In genomic region chr9:56244336-56244735, GRCm38 (mm10) we compare ENCODE assay signal across 17 mouse cellular contexts.
"Had no signal": no experiment of that assay in that cellular context is flagged by ENCODE, and none has a peak within 500 bp of the region (broad histone marks: within the 10 kb centered on the region; RNA-seq: fewer than 3 reads in every experiment).

No protein-coding gene starts in this region.

- H3K27me3 ChIP-seq: kidney, embryonic 15.5 days; liver, embryonic 15.5 days; neural tube, embryonic 12.5 days; stomach, embryonic 15.5 days had no signal

- H3K36me3 ChIP-seq: liver, embryonic 15.5 days; stomach, embryonic 15.5 days had no signal

- DNase-seq: kidney, adult 18-20 months; kidney, postnatal 14 days; lung, embryonic 14.5 days; lung, postnatal 10 days; lung, postnatal 4 days; midbrain, embryonic 14.5 days; retina, postnatal 1 day; right cerebral cortex, postnatal 4 days; thymus, adult 18-20 months; thymus, postnatal 14 days had no signal

- H3K9me3 ChIP-seq: kidney, embryonic 15.5 days; limb, embryonic 10.5 days; liver, embryonic 15.5 days; midbrain, embryonic 10.5 days; neural tube, embryonic 12.5 days; stomach, embryonic 15.5 days had no signal

- H3K4me1 ChIP-seq: liver, embryonic 15.5 days; midbrain, embryonic 10.5 days; neural tube, embryonic 12.5 days; stomach, embryonic 15.5 days had no signal

- H3K9ac ChIP-seq: kidney, embryonic 15.5 days; liver, embryonic 15.5 days; lung, embryonic 14.5 days; neural tube, embryonic 12.5 days; stomach, embryonic 15.5 days had no signal

- H3K27ac ChIP-seq: kidney, embryonic 15.5 days; limb, embryonic 10.5 days; liver, embryonic 15.5 days; midbrain, embryonic 10.5 days; neural tube, embryonic 12.5 days had no signal

- H3K4me3 ChIP-seq: kidney, embryonic 15.5 days; limb, embryonic 10.5 days; liver, embryonic 15.5 days; midbrain, embryonic 10.5 days; neural tube, embryonic 12.5 days; stomach, embryonic 15.5 days had no signal

- H3K4me2 ChIP-seq: kidney, embryonic 15.5 days; liver, embryonic 11.5 days; liver, embryonic 15.5 days; lung, embryonic 14.5 days; neural tube, embryonic 12.5 days had no signal
